Mouse (Mus musculus) spleen, adult 12 weeks (tissue): Measurements from ENCODE around the gene Emc10.

Source experiments
- DNase-seq: peaks from one replicate; pipeline ENCODE4 v3.0.0; 2022; ENCODE audit warnings: low spot score

The Emc10 gene

DNA sequence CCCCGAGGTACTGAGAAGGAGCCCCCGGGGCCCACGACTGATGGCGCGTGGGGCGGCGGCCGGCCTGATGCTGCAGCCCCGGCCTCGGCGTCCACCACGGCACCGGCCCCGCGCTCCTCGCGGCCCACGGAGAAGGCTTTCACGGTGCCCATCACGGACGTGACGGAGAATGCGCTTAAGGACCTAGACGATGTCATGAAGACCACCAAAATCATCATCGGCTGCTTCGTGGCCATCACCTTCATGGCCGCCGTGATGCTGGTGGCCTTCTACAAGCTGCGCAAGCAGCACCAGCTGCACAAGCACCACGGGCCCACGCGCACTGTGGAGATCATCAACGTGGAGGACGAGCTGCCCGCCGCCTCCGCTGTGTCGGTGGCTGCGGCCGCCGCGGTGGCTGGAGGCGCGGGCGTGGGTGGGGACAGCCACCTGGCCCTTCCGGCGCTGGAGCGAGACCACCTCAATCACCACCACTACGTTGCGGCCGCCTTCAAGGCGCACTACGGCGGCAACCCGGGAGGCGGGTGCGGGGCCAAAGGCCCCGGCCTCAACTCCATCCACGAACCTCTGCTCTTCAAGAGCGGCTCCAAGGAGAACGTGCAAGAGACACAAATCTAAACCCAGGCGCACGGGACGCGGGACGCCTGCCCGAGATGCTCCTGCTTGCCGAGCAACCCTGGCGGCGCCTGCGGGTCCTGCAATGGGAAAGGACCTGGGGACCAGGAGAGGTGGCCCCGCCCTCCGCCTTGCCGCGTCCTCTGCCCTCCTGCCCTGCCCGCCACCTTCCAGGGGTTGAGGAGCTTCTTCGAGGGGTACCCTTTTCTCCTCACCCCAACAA lies 33.9 kb downstream of the Emc10 start:
- peak; percentile 51 for DNase-seq

DNA sequence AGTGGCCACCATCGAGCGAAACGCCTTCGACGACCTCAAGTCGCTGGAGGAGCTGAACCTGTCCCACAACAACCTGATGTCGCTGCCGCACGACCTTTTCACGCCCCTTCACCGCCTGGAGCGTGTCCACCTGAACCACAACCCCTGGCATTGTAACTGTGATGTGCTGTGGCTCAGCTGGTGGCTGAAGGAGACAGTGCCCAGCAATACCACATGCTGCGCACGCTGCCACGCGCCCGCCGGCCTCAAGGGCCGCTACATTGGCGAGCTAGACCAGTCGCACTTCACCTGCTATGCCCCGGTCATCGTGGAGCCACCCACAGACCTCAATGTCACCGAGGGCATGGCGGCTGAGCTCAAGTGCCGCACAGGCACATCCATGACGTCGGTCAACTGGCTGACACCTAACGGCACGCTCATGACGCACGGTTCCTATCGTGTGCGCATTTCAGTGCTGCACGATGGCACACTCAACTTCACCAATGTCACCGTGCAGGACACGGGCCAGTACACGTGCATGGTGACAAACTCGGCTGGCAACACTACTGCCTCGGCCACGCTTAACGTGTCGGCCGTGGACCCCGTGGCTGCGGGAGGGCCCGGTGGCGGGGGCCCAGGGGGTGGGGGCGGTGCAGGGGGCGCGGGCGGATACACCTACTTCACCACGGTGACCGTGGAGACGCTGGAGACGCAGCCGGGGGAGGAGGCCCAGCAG lies 34.7 kb downstream of the Emc10 start:
- DNase-seq = no peak

DNA sequence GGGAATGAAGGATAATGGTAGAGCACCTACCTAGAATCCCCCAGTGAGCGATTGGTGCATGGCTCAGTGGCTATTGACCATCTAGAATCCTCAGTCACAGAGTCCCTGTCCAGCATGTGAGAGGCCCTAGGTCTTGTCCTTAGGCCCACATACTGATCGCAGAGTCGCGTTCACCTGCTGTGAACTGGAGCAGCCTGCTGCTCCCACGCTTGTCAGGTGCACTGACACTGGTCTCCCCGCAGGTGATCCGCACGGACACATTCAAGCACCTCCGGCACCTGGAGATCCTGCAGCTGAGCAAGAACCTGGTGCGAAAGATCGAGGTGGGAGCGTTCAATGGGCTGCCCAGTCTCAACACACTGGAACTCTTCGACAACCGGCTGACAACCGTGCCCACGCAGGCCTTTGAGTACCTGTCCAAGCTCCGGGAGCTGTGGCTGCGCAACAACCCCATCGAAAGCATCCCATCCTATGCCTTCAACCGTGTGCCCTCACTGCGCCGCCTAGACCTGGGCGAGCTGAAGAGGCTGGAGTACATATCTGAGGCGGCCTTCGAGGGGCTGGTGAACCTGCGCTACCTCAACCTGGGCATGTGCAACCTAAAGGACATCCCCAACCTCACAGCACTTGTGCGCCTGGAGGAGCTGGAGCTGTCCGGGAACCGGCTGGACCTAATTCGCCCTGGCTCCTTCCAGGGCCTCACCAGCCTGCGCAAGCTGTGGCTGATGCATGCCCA lies 35.4 kb downstream of the Emc10 start:
- no peak for DNase-seq

DNA sequence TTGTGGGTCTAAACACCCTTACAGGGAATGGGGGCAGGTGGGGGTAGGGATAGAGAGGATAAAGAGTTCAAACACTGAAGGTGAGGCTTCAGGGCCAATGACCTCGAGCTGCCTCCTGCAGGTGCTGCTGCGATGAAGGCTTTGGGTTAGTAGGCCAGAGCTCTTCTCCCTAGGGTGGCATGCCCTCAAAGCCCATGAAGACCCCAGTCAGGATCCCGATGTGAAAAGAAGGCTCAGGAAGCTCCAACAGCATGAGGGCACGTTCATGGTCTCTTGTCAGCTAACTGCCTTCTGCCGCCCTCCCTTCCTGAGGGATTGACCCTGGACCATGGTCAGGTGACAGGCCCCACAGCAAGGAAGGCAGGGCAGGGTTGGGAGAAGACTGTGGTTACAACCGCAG lies 36.3 kb downstream of the Emc10 start:
- no peak for DNase-seq

DNA sequence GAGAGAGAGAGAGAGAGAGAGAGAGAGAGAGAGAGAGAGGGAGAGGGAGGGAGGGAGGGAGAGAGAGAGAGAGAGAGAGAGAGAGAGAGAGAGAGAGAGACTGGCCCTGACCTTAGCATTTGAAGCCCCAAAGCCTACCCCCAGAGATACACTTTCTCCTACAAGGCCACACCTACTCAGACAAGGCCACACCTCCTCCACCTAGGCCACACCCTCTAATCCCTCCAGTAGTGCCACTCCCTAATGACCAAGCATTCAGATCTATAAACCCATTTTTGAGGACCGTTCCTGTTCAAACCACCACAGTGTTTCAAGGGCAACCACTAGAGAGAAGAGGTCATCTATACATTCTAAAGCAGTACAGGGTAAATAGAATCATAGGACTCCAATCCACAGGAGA lies 40.0 kb downstream of the Emc10 start:
- DNase-seq = no peak

DNA sequence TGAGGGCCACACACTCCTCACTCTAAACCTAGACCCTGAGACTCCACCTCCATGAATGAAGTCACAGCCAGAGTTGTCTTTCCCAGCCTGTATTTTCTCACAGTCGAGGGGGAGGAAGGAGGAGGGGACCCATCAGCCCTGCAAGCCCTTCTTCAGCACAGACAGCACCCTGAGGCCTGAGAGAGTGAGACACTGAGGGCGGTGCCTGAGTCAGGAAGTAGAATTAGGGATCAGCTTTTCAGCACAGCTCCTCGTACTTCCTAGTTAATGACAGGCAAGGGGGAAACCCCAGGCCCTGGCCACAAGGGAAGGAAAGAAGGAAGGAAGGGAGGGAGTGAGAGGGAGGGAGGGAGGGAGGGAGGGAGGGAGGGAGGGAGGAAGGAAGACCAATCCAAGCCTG lies 43.1 kb downstream of the Emc10 start:
- no peak for DNase-seq

DNA sequence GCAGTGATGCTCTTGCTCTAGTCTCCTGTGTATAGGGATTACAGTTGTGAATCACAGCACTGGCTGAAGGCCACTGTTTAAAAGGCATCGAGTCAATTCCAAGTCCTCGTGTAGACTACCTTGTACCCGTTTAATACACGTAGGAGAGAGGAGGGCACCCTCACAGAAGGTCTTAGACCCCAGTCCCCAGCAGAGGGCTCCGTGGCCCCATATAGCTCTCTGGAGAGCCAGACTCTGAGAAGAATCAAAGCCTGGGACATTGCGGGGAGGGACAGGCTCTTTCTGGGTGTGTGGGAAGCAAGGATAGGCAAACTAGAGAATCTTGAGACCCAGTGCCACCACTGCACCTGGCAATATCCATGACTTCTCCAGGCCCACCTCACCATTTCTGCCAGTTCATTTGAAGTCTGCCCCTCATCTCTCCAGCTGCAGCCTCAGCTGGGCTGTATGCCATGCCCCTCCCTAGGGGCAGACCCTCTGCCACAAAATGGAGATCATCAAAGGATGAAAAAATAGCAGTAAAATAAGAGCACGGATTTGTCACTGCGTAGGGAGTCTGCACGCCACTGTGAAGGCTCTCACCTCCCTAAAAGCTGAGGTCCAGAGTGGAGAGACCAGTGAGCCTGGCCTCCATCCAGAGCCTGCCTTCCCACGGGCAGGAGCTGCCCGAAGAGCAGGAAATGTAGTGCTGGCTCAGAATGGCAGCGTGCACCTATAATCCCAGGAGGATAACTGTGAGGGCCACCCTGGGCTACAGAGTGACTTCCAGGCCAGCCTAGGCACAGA lies 50.1 kb downstream of the Emc10 start:
- no peak for DNase-seq

DNA sequence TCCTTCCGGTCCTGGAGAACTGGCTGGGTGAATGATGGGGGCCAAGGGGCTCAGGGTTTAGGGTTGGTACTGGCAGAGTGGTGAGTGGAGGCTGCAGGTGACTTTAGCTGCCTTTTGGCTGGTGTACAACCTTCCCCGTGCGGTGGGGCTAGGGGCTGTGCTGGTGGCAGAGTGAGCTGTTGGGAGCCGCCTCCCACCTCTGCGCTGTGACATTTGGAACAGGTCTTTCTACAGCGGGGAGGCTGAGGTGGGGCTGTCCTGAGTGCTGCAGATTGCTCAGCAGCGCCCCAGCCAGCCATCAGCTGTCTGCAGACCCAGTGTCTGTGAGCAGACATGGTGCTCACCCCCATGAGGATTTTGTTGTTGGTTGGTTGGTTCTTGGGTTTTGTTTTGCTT lies 50.8 kb downstream of the Emc10 start:
- DNase-seq = no peak

DNA sequence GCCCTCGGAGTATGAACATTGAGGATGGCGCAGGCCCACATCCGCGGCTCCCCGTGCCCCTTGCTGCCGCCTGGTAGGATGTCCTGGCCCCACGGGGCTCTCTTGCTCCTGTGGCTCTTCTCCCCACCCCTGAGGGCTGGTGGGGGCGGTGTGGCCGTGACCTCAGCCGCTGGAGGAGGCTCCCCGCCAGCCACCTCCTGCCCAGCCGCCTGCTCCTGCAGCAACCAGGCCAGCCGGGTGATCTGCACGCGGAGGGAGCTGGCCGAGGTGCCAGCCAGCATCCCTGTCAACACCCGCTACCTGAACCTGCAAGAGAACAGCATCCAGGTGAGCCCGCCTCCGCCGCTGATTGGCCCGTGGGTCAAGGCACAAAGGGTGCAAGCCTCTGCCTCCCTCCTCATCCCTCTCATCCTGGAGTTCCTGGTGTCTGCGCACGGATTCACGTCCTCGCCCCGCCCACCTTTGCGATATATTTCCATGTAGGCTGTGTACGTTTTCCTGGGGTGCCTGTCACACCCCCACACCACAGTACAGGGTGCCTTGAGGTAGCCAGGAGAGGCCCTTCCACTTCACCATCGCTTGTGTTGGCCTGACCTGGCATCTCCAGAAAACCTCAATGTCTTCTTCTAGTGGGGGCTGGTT lies 51.3 kb downstream of the Emc10 start:
- DNase-seq = no peak

DNA sequence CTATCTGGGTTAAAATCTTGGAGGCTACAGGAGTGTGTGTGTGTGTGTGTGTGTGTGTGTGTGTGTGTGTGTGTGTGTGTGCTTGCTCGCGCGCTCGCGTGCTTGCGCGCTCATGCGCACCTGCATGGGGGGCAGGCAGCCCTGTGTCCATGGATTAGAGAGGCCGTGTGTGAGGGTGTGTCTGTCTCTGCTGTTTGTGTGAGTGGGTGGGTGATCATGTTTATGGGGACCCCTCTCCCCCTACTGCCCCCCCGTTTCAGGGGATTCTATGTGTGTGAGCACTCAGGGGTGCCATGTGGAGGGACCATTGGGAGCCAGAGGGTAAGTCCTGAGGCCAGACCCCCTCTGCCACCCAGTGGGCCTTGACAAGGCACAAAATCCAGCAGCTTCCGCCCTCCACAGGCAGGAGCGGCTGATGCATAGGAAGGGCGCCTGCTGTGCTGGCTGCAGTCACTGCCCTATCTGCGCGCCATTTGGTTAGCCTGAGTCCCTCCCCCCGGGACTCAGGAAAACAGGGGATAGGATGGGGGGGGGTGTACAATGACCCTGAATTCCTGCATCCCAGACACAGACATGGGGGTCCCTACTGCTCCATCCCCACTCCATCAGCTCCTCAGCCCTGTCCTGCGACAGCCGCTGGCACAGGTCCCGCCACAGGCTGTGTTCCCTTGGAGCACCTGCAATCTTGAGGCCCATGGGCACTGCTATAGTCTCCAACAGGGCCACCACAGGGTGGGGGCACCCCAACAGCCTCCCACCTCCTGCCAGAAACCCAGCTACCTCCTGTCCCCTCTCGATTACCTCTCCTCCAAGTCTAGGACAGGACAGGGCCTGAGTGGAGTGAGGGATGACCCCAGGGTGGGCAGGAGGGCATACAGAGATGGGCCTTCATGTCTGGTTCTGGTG lies 52.8 kb downstream of the Emc10 start:
- no peak for DNase-seq

DNA sequence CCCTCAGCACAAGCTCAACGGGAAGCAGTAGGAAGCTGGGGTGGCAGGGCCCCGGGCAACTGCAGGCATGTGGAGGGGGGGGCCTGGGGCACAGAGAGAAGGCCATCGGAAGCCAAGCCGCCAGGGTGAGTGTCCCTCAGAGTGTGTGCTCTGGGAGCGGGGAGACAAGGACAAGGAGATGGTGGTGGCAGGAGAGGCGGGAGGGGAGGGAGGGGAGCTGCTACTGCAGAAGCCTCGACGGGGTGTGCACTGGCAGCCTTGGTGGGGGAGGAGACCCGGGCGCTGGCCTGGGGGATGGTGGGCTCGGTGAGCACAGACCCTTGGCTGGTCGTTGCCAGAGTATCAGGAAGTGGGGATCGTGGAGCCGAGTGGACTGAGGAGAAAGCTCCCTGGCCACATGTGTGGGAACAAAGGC lies 53.9 kb downstream of the Emc10 start:
- no peak for DNase-seq

DNA sequence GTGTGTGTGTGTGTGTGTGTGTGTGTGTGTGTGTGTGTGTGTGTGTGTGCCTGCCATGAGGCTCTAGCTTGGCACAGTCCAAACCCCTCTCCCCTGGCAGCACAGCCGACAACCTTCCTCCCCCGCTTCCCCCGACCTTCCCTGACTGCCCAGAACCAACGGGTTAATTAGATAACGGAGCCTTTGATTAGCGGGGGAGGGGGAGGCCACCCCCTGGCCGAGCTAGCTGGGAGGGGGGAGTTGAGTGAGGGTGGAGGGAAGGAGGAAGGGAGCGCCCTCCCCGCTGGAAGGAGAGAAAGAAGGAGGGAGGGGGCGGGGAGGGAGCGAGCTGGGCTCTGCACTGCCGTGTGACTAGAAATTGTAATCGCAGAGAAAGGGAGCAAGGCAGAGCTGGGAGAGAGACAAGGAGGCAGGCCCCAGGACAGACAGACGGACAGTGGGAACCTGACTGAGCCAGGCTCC lies 54.6 kb downstream of the Emc10 start:
- DNase-seq = no peak

DNA sequence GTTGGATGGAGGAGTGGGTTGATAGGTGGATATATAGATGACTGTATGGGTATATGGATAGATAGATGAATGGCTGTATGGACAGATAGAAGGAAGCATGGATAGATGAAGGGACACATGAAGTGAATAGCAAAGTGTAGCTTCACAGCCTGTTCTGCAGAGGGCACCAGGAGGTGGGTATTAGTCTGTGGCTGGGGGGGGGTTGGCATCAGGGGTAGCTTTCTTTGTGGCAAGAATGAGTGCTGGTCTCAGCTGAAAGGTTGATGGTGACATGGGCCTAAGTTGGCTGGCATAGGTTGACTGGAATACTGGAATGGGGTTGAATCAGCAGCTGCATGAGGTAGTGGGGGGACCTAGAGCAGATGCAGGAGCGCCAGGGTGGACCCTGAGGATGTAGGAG lies 55.1 kb downstream of the Emc10 start:
- no peak for DNase-seq

DNA sequence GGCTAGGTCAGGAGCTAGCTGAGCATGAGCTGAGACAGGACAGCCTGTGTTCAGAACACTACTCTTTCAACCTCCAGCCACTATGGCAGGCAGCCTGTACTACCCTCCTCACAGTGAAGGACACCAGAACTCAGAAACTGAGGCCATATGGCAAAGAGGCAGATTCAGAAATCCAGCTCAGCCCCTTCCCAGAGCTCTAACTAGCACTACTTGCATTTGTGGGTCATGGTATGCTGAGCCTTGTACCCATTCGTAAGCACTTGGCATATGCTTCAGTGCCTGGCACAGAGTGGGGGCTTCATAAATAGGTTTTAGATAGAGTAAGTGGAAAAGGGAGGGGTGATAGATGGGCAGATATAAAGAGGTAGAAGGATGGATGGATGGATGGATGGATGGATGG lies 55.9 kb downstream of the Emc10 start:
- DNase-seq = no peak
